Mouse (Mus musculus) gastrocnemius, postnatal 4 days (tissue): ENCODE data around the gene Calhm1. TPM values are rescaled to one million over a fixed set of nuclear protein-coding genes. Genes with fewer than 3 reads are reported as not detected.

ENCODE experiments used
- total RNA-seq, 2 experiments: library from RNA; stranded (reverse); gene quantifications; 2 replicates each; pipeline ENCODE4 v1.2.3; 2021

Gene Calhm1
- total RNA-seq, 2 experiments from 2014 or later, result not detected

Other genes with a start within 250 kb of the Calhm1 start
- under 1 TPM; 0.08 to 0.25 TPM for gene Ina, start 129.6 kb downstream of the Calhm1 start, total RNA-seq
- gene Nt5c2, start 129.1 kb downstream of the Calhm1 start, total RNA-seq, result 10 to 100 TPM; 68.7 to 80.2 TPM
- 1 to 10 TPM; 5.3 to 7.0 TPM for gene Pcgf6, start 93.3 kb downstream of the Calhm1 start, total RNA-seq
- 1 to 10 TPM; 4.0 to 4.1 TPM for gene Taf5, start 76.5 kb downstream of the Calhm1 start, total RNA-seq
- 100 to 1,000 TPM; 864 to 878 TPM for gene Usmg5, start 53.6 kb downstream of the Calhm1 start, total RNA-seq
- 10 to 100 TPM; 14.2 to 16.3 TPM for gene Pdcd11, start 53.5 kb downstream of the Calhm1 start, total RNA-seq
- gene Calhm2, start 6.0 kb downstream of the Calhm1 start, total RNA-seq, result 1 to 10 TPM; 5.6 to 6.1 TPM
- not detected for gene Calhm3, start 13.5 kb upstream of the Calhm1 start, total RNA-seq
- gene Neurl1a, start 34.6 kb upstream of the Calhm1 start, total RNA-seq, result 10 to 100 TPM; 30.8 to 33.0 TPM